Mouse (Mus musculus) cerebellum, adult 9-10 months (tissue): ENCODE data around the gene Cyp20a1.

Experiments used
- DNase-seq: peaks from one replicate; pipeline ENCODE4 v3.0.0; 2022

Gene Cyp20a1

GRCm38 (mm10) chr1:60342808-60343629 lies at the start of gene Cyp20a1:
TSS of gene Cyp20a1 (plus strand) at chr1:60343323.
- DNase-seq, result peak; percentile 91

GRCm38 (mm10) chr1:60293921-60294320 lies 49.2 kb upstream of the Cyp20a1 start:
- DNase-seq, result no peak

- no peak for DNase-seq
Measured at GRCm38 (mm10) chr1:60343630-60344455, 720 bp downstream of the Cyp20a1 start.

GRCm38 (mm10) chr1:60344670-60345069 lies 1.5 kb downstream of the Cyp20a1 start:
- no peak for DNase-seq

GRCm38 (mm10) chr1:60345712-60346111 lies 2.6 kb downstream of the Cyp20a1 start:
- DNase-seq, result no peak

- DNase-seq, result no peak
Measured at GRCm38 (mm10) chr1:60352786-60353185, 9.7 kb downstream of the Cyp20a1 start.

GRCm38 (mm10) chr1:60361626-60362025 lies 18.5 kb downstream of the Cyp20a1 start:
- no peak for DNase-seq

- DNase-seq, result no peak
Measured at GRCm38 (mm10) chr1:60376556-60376955, 33.4 kb downstream of the Cyp20a1 start.

GRCm38 (mm10) chr1:60381910-60382309 lies 38.8 kb downstream of the Cyp20a1 start:
- DNase-seq, result no peak

- DNase-seq, result no peak
Measured at GRCm38 (mm10) chr1:60404848-60405247, 61.7 kb downstream of the Cyp20a1 start.

- no peak for DNase-seq
Measured at GRCm38 (mm10) chr1:60408501-60409167, 65.5 kb downstream of the Cyp20a1 start.

- DNase-seq, result peak; percentile 91
Measured at GRCm38 (mm10) chr1:60409168-60409828, 66.2 kb downstream of the Cyp20a1 start, which contains the start of gene Abi2. TSS of gene Abi2 (plus strand) at chr1:60409619.

GRCm38 (mm10) chr1:60409928-60410817 lies 67.0 kb downstream of the Cyp20a1 start:
- DNase-seq, result peak; percentile 70

GRCm38 (mm10) chr1:60416724-60417123 lies 73.6 kb downstream of the Cyp20a1 start:
- no peak for DNase-seq

GRCm38 (mm10) chr1:60423882-60424281 lies 80.8 kb downstream of the Cyp20a1 start:
- no peak for DNase-seq

GRCm38 (mm10) chr1:60428341-60428740 lies 85.2 kb downstream of the Cyp20a1 start:
- DNase-seq, result no peak

- peak; percentile 57 for DNase-seq
Measured at GRCm38 (mm10) chr1:60428932-60429331, 85.8 kb downstream of the Cyp20a1 start.

- DNase-seq, result no peak
Measured at GRCm38 (mm10) chr1:60431531-60431930, 88.4 kb downstream of the Cyp20a1 start.

GRCm38 (mm10) chr1:60432497-60432896 lies 89.4 kb downstream of the Cyp20a1 start:
- DNase-seq, result peak; percentile 42
